Mouse (Mus musculus) CH12.LX (cell line): ENCODE measurements around the gene Dlec1. TPM values are rescaled to one million over a fixed set of nuclear protein-coding genes. Genes with fewer than 3 reads are reported as not detected.

Source experiments
- DNase-seq: peaks from one replicate; pipeline ENCODE4 v3.0.0-alpha.2; 2013; ENCODE audit errors: extremely low read depth
- H3K27ac ChIP-seq: 2 replicates; pipeline ENCODE4 v1.5.1; 2012; ENCODE audit warnings: low read depth, mild to moderate bottlenecking, control low read depth, moderate library complexity; ENCODE audit not compliant: insufficient read depth
- H3K27me3 ChIP-seq: replicated peaks from 2 replicates; pipeline ENCODE3; 2012; ENCODE audit warnings: inconsistent platforms
- H3K36me3 ChIP-seq, 2 experiments: replicated peaks in 1 of 2; 2 replicates each; pipeline versions ENCODE3 to v1.6.1; 2012; ENCODE audit warnings: inconsistent platforms in 1 of 2, low read length in 1 of 2, mild to moderate bottlenecking in 1 of 2, mixed read lengths in 1 of 2, moderate library complexity in 1 of 2; ENCODE audit not compliant: control insufficient read depth in 1 of 2, insufficient read depth in 1 of 2
- H3K4me1 ChIP-seq, 2 experiments: 2 replicates each; pipeline ENCODE4 v1.6.1; 2012; ENCODE audit warnings: inconsistent platforms in 1 of 2, moderate library complexity in 1 of 2; ENCODE audit not compliant: insufficient read depth in 2 of 2, control insufficient read depth in 1 of 2
- H3K4me2 ChIP-seq: 2 replicates; pipeline ENCODE4 v1.6.1; 2012; ENCODE audit warnings: low read depth, mild to moderate bottlenecking, control low read depth; ENCODE audit not compliant: poor library complexity, insufficient read depth, severe bottlenecking
- H3K4me3 ChIP-seq, 3 experiments: fragments of 150-350 bp in 1 of 3; sonication (generic) in 1 of 3; replicated peaks in 1 of 3; 2 replicates each; pipeline versions ENCODE3 to v1.5.1; 2011 to 2012; ENCODE audit warnings: low read depth in 2 of 3, low read length in 2 of 3, mild to moderate bottlenecking in 2 of 3, moderate library complexity in 2 of 3, control low read depth in 1 of 3, improper control_type of control experiment in 1 of 3, inconsistent platforms in 1 of 3, mixed read lengths in 1 of 3; ENCODE audit not compliant: poor library complexity in 1 of 3
- H3K79me2 ChIP-seq: replicated peaks from 2 replicates; pipeline ENCODE4 v1.6.1; 2012; ENCODE audit warnings: mild to moderate bottlenecking, moderate library complexity; ENCODE audit not compliant: control insufficient read depth, poor library complexity, insufficient read depth, severe bottlenecking; ENCODE audit errors: extremely low read depth
- H3K9ac ChIP-seq: 2 replicates; pipeline ENCODE4 v1.6.1; 2012; ENCODE audit warnings: low read depth, mild to moderate bottlenecking, control low read depth, moderate library complexity; ENCODE audit not compliant: insufficient read depth
- H3K9me3 ChIP-seq: replicated peaks from 2 replicates; pipeline ENCODE3; 2012; ENCODE audit warnings: low read length, inconsistent platforms, mixed read lengths
- CHD1 ChIP-seq: IDR thresholded peaks from 2 replicates; pipeline ENCODE4 v1.6.1; 2012; ENCODE audit warnings: low read depth, low read length, improper control_type of control experiment, inconsistent platforms
- CTCF ChIP-seq, 2 experiments: IDR thresholded peaks in 1 of 2; conservative IDR thresholded peaks in 1 of 2; 2 replicates each; pipeline ENCODE4 v1.5.1; 2011 to 2012; ENCODE audit warnings: low read depth in 2 of 2, low read length in 2 of 2, improper control_type of control experiment in 1 of 2, inconsistent platforms in 1 of 2, mild to moderate bottlenecking in 1 of 2, moderate library complexity in 1 of 2
- ELF1 ChIP-seq: IDR thresholded peaks from 2 replicates; pipeline ENCODE4 v1.6.1; 2014; ENCODE audit warnings: low read depth, mild to moderate bottlenecking, inconsistent platforms, low read length, improper control_type of control experiment
- EP300 ChIP-seq: IDR thresholded peaks from 2 replicates; pipeline ENCODE4 v1.6.1; 2011; ENCODE audit warnings: low read length, improper control_type of control experiment
- ETS1 ChIP-seq: conservative IDR thresholded peaks from 2 replicates; pipeline ENCODE4 v1.6.1; 2012; ENCODE audit warnings: low read depth, mild to moderate bottlenecking, inconsistent platforms, low read length, improper control_type of control experiment, moderate library complexity
- GABPA ChIP-seq: IDR thresholded peaks from 2 replicates; pipeline ENCODE4 v1.6.1; 2012; ENCODE audit warnings: low read depth, low read length, improper control_type of control experiment, inconsistent platforms; ENCODE audit not compliant: insufficient replicate concordance
- IRF4 ChIP-seq: IDR thresholded peaks from 2 replicates; pipeline ENCODE4 v1.6.1; 2014; ENCODE audit warnings: low read depth, mild to moderate bottlenecking, inconsistent platforms, low read length, improper control_type of control experiment
- JUN ChIP-seq: IDR thresholded peaks from 2 replicates; pipeline ENCODE4 v1.6.1; 2011; ENCODE audit warnings: low read depth, mild to moderate bottlenecking, low read length, improper control_type of control experiment, moderate library complexity; ENCODE audit not compliant: insufficient read depth
- JUND ChIP-seq: conservative IDR thresholded peaks from 2 replicates; pipeline ENCODE4 v1.6.1; 2011; ENCODE audit warnings: low read depth, low read length, improper control_type of control experiment
- KAT2A ChIP-seq: IDR thresholded peaks from 2 replicates; pipeline ENCODE4 v1.6.1; 2012; ENCODE audit warnings: low read length, improper control_type of control experiment, inconsistent platforms; ENCODE audit not compliant: insufficient replicate concordance
- MAX ChIP-seq: IDR thresholded peaks from 2 replicates; pipeline ENCODE4 v1.6.1; 2011; ENCODE audit warnings: low read length, improper control_type of control experiment
- MEF2A ChIP-seq: IDR thresholded peaks from 2 replicates; pipeline ENCODE4 v1.6.1; 2014; ENCODE audit warnings: low read depth, mild to moderate bottlenecking, inconsistent platforms, low read length, improper control_type of control experiment, borderline replicate concordance
- MXI1 ChIP-seq: IDR thresholded peaks from 2 replicates; pipeline ENCODE4 v1.6.1; 2011; ENCODE audit warnings: mild to moderate bottlenecking, low read depth, low read length, improper control_type of control experiment
- MYC ChIP-seq: IDR thresholded peaks from 2 replicates; pipeline ENCODE4 v1.6.1; 2011; ENCODE audit warnings: low read depth, mild to moderate bottlenecking, improper control_type of control experiment, low read length
- NRF1 ChIP-seq: IDR thresholded peaks from 2 replicates; pipeline ENCODE4 v1.6.1; 2014; ENCODE audit warnings: low read depth, mild to moderate bottlenecking, inconsistent platforms, low read length, improper control_type of control experiment, moderate library complexity
- PAX5 ChIP-seq: IDR thresholded peaks from 2 replicates; pipeline ENCODE4 v1.6.1; 2012; ENCODE audit warnings: low read length, inconsistent platforms, mixed read lengths
- POLR2A ChIP-seq: IDR thresholded peaks from 2 replicates; pipeline ENCODE4 v1.6.1; 2011; ENCODE audit warnings: low read depth, mild to moderate bottlenecking, improper control_type of control experiment, low read length
- POLR2AphosphoS2 ChIP-seq: IDR thresholded peaks from 2 replicates; pipeline ENCODE4 v1.6.1; 2011; ENCODE audit warnings: low read depth, low read length, improper control_type of control experiment
- SIN3A ChIP-seq: IDR thresholded peaks from 2 replicates; pipeline ENCODE4 v1.6.1; 2012; ENCODE audit warnings: low read length, improper control_type of control experiment, inconsistent platforms
- SMC3 ChIP-seq: IDR thresholded peaks from 2 replicates; pipeline ENCODE4 v1.6.1; 2011; ENCODE audit warnings: low read depth, low read length, improper control_type of control experiment
- TCF12 ChIP-seq: IDR thresholded peaks from 2 replicates; pipeline ENCODE4 v1.6.1; 2014; ENCODE audit warnings: low read depth, mild to moderate bottlenecking, inconsistent platforms, low read length, improper control_type of control experiment
- USF1 ChIP-seq: IDR thresholded peaks from 2 replicates; pipeline ENCODE4 v1.6.1; 2014; ENCODE audit warnings: low read depth, mild to moderate bottlenecking, inconsistent platforms, low read length, improper control_type of control experiment
- USF2 ChIP-seq: conservative IDR thresholded peaks from 2 replicates; pipeline ENCODE4 v1.6.1; 2011; ENCODE audit warnings: low read depth, low read length, improper control_type of control experiment
- ZC3H11A ChIP-seq: IDR thresholded peaks from 2 replicates; pipeline ENCODE4 v1.6.1; 2012; ENCODE audit warnings: low read depth, mild to moderate bottlenecking, inconsistent platforms, low read length, improper control_type of control experiment
- ZKSCAN1 ChIP-seq: IDR thresholded peaks from 2 replicates; pipeline ENCODE4 v1.6.1; 2012; ENCODE audit warnings: low read depth, inconsistent platforms, low read length, improper control_type of control experiment, borderline replicate concordance
- ZNF384 ChIP-seq: IDR thresholded peaks from 2 replicates; pipeline ENCODE4 v1.6.1; 2012; ENCODE audit warnings: low read depth, low read length, improper control_type of control experiment, inconsistent platforms
- dilution Hi-C: fragments of 300-500 bp; cut with MboI; formaldehyde crosslinking; loops from 2 replicates; pipeline ENCODE4 v1.14.3; 2020; ENCODE audit warnings: low sequenced_read_pairs; ENCODE audit not compliant: extremely low pct_unique_long_range_greater_than_20kb, extremely low pct_ligation_motif_present
- in situ Hi-C: fragments of 300-500 bp; cut with MboI; formaldehyde crosslinking; loops from 3 replicates; pipeline ENCODE4 v1.14.3; 2019; ENCODE audit warnings: low sequenced_read_pairs, low pct_ligation_motif_present, low pct_unique_long_range_greater_than_20kb, mixed read lengths
- polyA plus RNA-seq: library from polyadenylated mRNA; unstranded; fragments of >175 nt; gene quantifications from 2 replicates; pipeline ENCODE4 v1.2.1, GENCODE M21; 2012; ENCODE audit warnings: low read depth; ENCODE audit not compliant: insufficient read length
- total RNA-seq, 2 experiments: library from RNA; depleted of rRNA; stranded (reverse); fragments of 300-350 nt in 1 of 2; fragments of >200 nt in 1 of 2; gene quantifications; 2 replicates each; pipeline ENCODE4 v1.2.3; 2012 to 2014

Dlec1 gene
- total and polyA plus RNA-seq, 3 experiments: 1.4 to 6.3 (median 5.9) TPM

- Histone ChIP-seq H3K4me1 (peaks cover 4 to 6% of the 10 kb centered on the region in 2 experiments; a peak in 2 of 4 replicates), H3K9ac (no peak overlapping the region), H3K4me2 (no peak overlapping the region), H3K79me2 (no peaks in the 10 kb centered on the region), H3K4me3 (no peak overlapping the region), H3K27ac (no peak overlapping the region), H3K9me3 (no peaks in the 10 kb centered on the region)
- dilution Hi-C loops: no loop called here
- in situ Hi-C loops: loop anchor here (25.0 kb wide), 1 partner anchor 471 kb away; no protein-coding TSS in a partner anchor
- no peak for TF ChIP-seq MYC
- TF ChIP-seq MAX: no peak
- no peak for TF ChIP-seq ZNF384
- TF ChIP-seq IRF4: no peak
- no peak for TF ChIP-seq GABPA
- TF ChIP-seq ETS1: no peak
- no peak for TF ChIP-seq KAT2A
- no peak for TF ChIP-seq EP300
- TF ChIP-seq, all 38 proteins: peak for 0
- DNase-seq: no peak
- Histone ChIP-seq H3K27me3 (peaks cover 81% of the 10 kb centered on the region), H3K36me3 (no peaks in the 10 kb centered on the region)
These were observed 44.0 kb upstream of the Dlec1 start for GRCm38 (mm10) chr9:119058245-119058644.

GRCm38 (mm10) chr9:119060701-119061100 lies 41.6 kb upstream of the Dlec1 start:
- H3K36me3 ChIP-seq: peaks cover 4 to 6% of the 10 kb centered on the region in 2 experiments
- no peak overlapping the region for H3K4me3 ChIP-seq
- dilution Hi-C loops: no loop called here
- H3K9me3 ChIP-seq: no peaks in the 10 kb centered on the region
- no peak overlapping the region for H3K9ac ChIP-seq
- no peaks in the 10 kb centered on the region for H3K79me2 ChIP-seq
- no peak overlapping the region for H3K4me2 ChIP-seq
- no peak for TF ChIP-seq MEF2A
- no peak overlapping the region for H3K27ac ChIP-seq
- peaks cover 60% of the 10 kb centered on the region for H3K27me3 ChIP-seq
- in situ Hi-C loops: loop anchor here (10.0 to 25.0 kb wide), 2 partner anchors 146 to 473 kb away; no protein-coding TSS in a partner anchor
- peaks cover 4 to 18% of the 10 kb centered on the region in 2 experiments; a peak in 3 of 4 replicates for H3K4me1 ChIP-seq
- no peak for DNase-seq

GRCm38 (mm10) chr9:119063036-119063644 lies 39.1 kb upstream of the Dlec1 start:
- peak; percentile 66 for DNase-seq
- dilution Hi-C loops: no loop called here
- H3K36me3 ChIP-seq: peaks cover 11 to 29% of the 10 kb centered on the region in 2 experiments
- in situ Hi-C loops: loop anchor here (10.0 to 25.0 kb wide), 2 partner anchors 148 to 476 kb away; no protein-coding TSS in a partner anchor
- peaks cover 4 to 18% of the 10 kb centered on the region in 2 experiments; a peak in 3 of 4 replicates for H3K4me1 ChIP-seq
- peak overlapping the region; percentile 61 to 74 (median 69) for H3K4me3 ChIP-seq
- no peaks in the 10 kb centered on the region for H3K79me2 ChIP-seq
- peak overlapping the region; percentile 7; the same call in 1 of the 2 replicates for H3K9ac ChIP-seq
- peak overlapping the region; percentile 12; the same call in 1 of the 2 replicates for H3K27ac ChIP-seq
- H3K27me3 ChIP-seq: peaks cover 37% of the 10 kb centered on the region
- H3K9me3 ChIP-seq: no peaks in the 10 kb centered on the region
- H3K4me2 ChIP-seq: peak overlapping the region; percentile 44; the same call in 1 of the 2 replicates
- TF ChIP-seq POLR2A: peak; percentile 40; the same call in 1 of the 2 replicates
- TF ChIP-seq USF1: no peak
- peak; percentile 29; the same call in 1 of the 2 replicates for TF ChIP-seq ELF1
- no peak for TF ChIP-seq NRF1
- TF ChIP-seq ZKSCAN1: no peak
- TF ChIP-seq SIN3A: no peak; the same call in 1 of the 2 replicates
- no peak for TF ChIP-seq PAX5
- TF ChIP-seq ZC3H11A: no peak
- TF ChIP-seq ZNF384: no peak
- TF ChIP-seq CTCF (conservative IDR thresholded peaks at IDR 0.05 in 1 of 2, IDR thresholded peaks at IDR 0.05 in 1 of 2; ENCODE audit: low read depth in 2 of 2, low read length in 2 of 2): no peak
- TF ChIP-seq USF2: no peak
- no peak for TF ChIP-seq JUN
- TF ChIP-seq TCF12: no peak
- TF ChIP-seq CHD1: no peak
- no peak for TF ChIP-seq JUND
- TF ChIP-seq POLR2AphosphoS2: no peak
- TF ChIP-seq SMC3: no peak
- 0 out of 2 replicates have a peak, but pooled peaks have one; percentile 23 for TF ChIP-seq MXI1
